Mouse (Mus musculus): ENCODE data around the gene Oxld1. TPM values are rescaled to one million over a fixed set of nuclear protein-coding genes. Genes with fewer than 3 reads are reported as not detected.
A peak's percentile ranks its signal among the peaks of the same experiment; 100 is the strongest.
"Not testable (repeated sequence)": the region's sequence is repeated elsewhere in the genome, so short reads cannot be mapped to it uniquely, and the experiment has no call there.

The Oxld1 gene
- total and polyA plus RNA-seq, 3 experiments, result 10.4 to 31.4 (median 20.3) TPM

DNA sequence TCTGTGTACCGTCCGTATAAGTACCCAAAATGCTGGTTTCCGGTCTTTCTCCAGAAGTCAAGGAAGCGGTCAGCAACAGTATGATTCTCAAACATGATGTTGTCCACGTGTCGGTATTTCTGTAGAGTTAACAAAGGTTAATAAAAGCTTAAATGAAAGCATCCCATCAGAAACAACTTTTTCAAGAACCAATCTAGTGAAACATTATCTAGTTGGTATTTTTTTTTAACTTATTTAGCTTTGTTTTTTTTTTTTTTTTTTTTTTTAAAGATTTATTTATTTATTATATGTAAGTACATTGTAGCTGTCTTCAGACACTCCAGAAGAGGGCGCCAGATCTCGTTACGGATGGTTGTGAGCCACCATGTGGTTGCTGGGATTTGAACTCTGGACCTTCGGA, 44.2 kb downstream of the Oxld1 start:
- H3K27me3 ChIP-seq (replicated peaks); H3K9ac ChIP-seq (ENCODE audit: insufficient read depth, low read depth); H3K27ac ChIP-seq (ENCODE audit: insufficient read depth, low read depth); in situ Hi-C loops (cut with MboI; ENCODE audit: low pct_ligation_motif_present, low pct_unique_long_range_greater_than_20kb, low sequenced_read_pairs); H3K79me2 ChIP-seq (replicated peaks; ENCODE audit: control insufficient read depth, extremely low read depth, insufficient read depth, poor library complexity, severe bottlenecking); H3K9me3 ChIP-seq (replicated peaks; ENCODE audit: low read length); H3K4me1 ChIP-seq (ENCODE audit: control insufficient read depth in 1 of 2, insufficient read depth in 2 of 2); dilution Hi-C loops (cut with MboI; ENCODE audit: extremely low pct_ligation_motif_present, extremely low pct_unique_long_range_greater_than_20kb, low sequenced_read_pairs); H3K4me3 ChIP-seq (replicated peaks in 1 of 3; ENCODE audit: low read depth in 2 of 3, low read length in 2 of 3, poor library complexity in 1 of 3); DNase-seq (ENCODE audit: extremely low read depth); H3K4me2 ChIP-seq (ENCODE audit: insufficient read depth, low read depth, poor library complexity, severe bottlenecking): not testable (repeated sequence)
- TF ChIP-seq CTCF (conservative IDR thresholded peaks at IDR 0.05 in 1 of 2, IDR thresholded peaks at IDR 0.05 in 1 of 2; ENCODE audit: low read depth in 2 of 2, low read length in 2 of 2), result peak; percentile 4 to 16; a peak in 1 of 4 replicates
- TF ChIP-seq ZNF384 (IDR thresholded peaks at IDR 0.05; ENCODE audit: low read depth, low read length), result peak; percentile 62; the same call in 1 of the 2 replicates
- peaks cover 78 to 95% of the 10 kb centered on the region in 2 experiments for H3K36me3 ChIP-seq (replicated peaks in 1 of 2; ENCODE audit: control insufficient read depth in 1 of 2, insufficient read depth in 1 of 2, low read length in 1 of 2)

Other genes starting within 250 kb of the Oxld1 start
Only the 20 nearest of the 26 such genes appear.
- 1,832 and 2,176 TPM in 2 replicates for gene Actg1, start 109.5 kb downstream of the Oxld1 start, total RNA-seq (2012; rRNA removed)
- 2,424 and 2,484 TPM in 2 replicates for gene Actg1, start 109.5 kb downstream of the Oxld1 start, total RNA-seq (2014; rRNA removed)
- 3,554 and 4,362 TPM in 2 replicates for gene Actg1, start 109.5 kb downstream of the Oxld1 start, polyA plus RNA-seq (2012; ENCODE audit: insufficient read length, low read depth)
- 0.25 TPM in 1 of 2 replicates, not detected in the other for gene Fscn2, start 96.5 kb downstream of the Oxld1 start, total RNA-seq (2012; rRNA removed)
- gene Fscn2, start 96.5 kb downstream of the Oxld1 start, total RNA-seq (2014; rRNA removed), result not detected in 2 replicates
- not detected in 2 replicates for gene Fscn2, start 96.5 kb downstream of the Oxld1 start, polyA plus RNA-seq (2012; ENCODE audit: insufficient read length, low read depth)
- gene Faap100, start 79.3 kb downstream of the Oxld1 start, total RNA-seq (2012; rRNA removed), result 17.7 and 19.6 TPM in 2 replicates
- 6.6 and 7.7 TPM in 2 replicates for gene Faap100, start 79.3 kb downstream of the Oxld1 start, total RNA-seq (2014; rRNA removed)
- 13.1 and 14.3 TPM in 2 replicates for gene Faap100, start 79.3 kb downstream of the Oxld1 start, polyA plus RNA-seq (2012; ENCODE audit: insufficient read length, low read depth)
- 50.4 and 67.4 TPM in 2 replicates for gene Nploc4, start 20.4 kb downstream of the Oxld1 start, total RNA-seq (2012; rRNA removed)
- 38.3 and 40.6 TPM in 2 replicates for gene Nploc4, start 20.4 kb downstream of the Oxld1 start, total RNA-seq (2014; rRNA removed)
- 97.8 and 115 TPM in 2 replicates for gene Nploc4, start 20.4 kb downstream of the Oxld1 start, polyA plus RNA-seq (2012; ENCODE audit: insufficient read length, low read depth)
- gene Tspan10, start 15.4 kb downstream of the Oxld1 start, total RNA-seq (2012; rRNA removed), result 0.08 TPM in 1 of 2 replicates, not detected in the other
- gene Tspan10, start 15.4 kb downstream of the Oxld1 start, total RNA-seq (2014; rRNA removed), result 0.30 TPM in 1 of 2 replicates, not detected in the other
- 0.25 and 0.31 TPM in 2 replicates for gene Tspan10, start 15.4 kb downstream of the Oxld1 start, polyA plus RNA-seq (2012; ENCODE audit: insufficient read length, low read depth)
- gene Pde6g, start 4.6 kb downstream of the Oxld1 start, total RNA-seq (2012; rRNA removed), result 0.34 TPM in 2 replicates
- gene Pde6g, start 4.6 kb downstream of the Oxld1 start, total RNA-seq (2014; rRNA removed), result 0.41 TPM in 1 of 2 replicates, not detected in the other
- gene Pde6g, start 4.6 kb downstream of the Oxld1 start, polyA plus RNA-seq (2012; ENCODE audit: insufficient read length, low read depth), result 0.31 and 0.34 TPM in 2 replicates
- gene Ccdc137, start within 50 bp of the Oxld1 start, total RNA-seq (2012; rRNA removed), result 30.1 and 43.9 TPM in 2 replicates
- 54.6 and 61.1 TPM in 2 replicates for gene Ccdc137, start within 50 bp of the Oxld1 start, total RNA-seq (2014; rRNA removed)
- gene Ccdc137, start within 50 bp of the Oxld1 start, polyA plus RNA-seq (2012; ENCODE audit: insufficient read length, low read depth), result 70.4 and 104 TPM in 2 replicates
- gene Arl16, start 9.5 kb upstream of the Oxld1 start, total RNA-seq (2012; rRNA removed), result 24.8 and 26.1 TPM in 2 replicates
- gene Arl16, start 9.5 kb upstream of the Oxld1 start, total RNA-seq (2014; rRNA removed), result 34.6 and 42.6 TPM in 2 replicates
- 19.8 and 22.8 TPM in 2 replicates for gene Arl16, start 9.5 kb upstream of the Oxld1 start, polyA plus RNA-seq (2012; ENCODE audit: insufficient read length, low read depth)
- gene Mrpl12, start 26.5 kb upstream of the Oxld1 start, total RNA-seq (2012; rRNA removed), result 267 and 336 TPM in 2 replicates
- gene Mrpl12, start 26.5 kb upstream of the Oxld1 start, total RNA-seq (2014; rRNA removed), result 47.5 and 60.3 TPM in 2 replicates
- gene Mrpl12, start 26.5 kb upstream of the Oxld1 start, polyA plus RNA-seq (2012; ENCODE audit: insufficient read length, low read depth), result 341 and 363 TPM in 2 replicates
- 32.9 and 48.5 TPM in 2 replicates for gene Slc25a10, start 33.8 kb upstream of the Oxld1 start, total RNA-seq (2012; rRNA removed)
- 29.5 and 34.6 TPM in 2 replicates for gene Slc25a10, start 33.8 kb upstream of the Oxld1 start, total RNA-seq (2014; rRNA removed)
- 43.4 and 45.9 TPM in 2 replicates for gene Slc25a10, start 33.8 kb upstream of the Oxld1 start, polyA plus RNA-seq (2012; ENCODE audit: insufficient read length, low read depth)
- gene Gcgr, start 72.6 kb upstream of the Oxld1 start, total RNA-seq (2012; rRNA removed), result 0.13 TPM in 1 of 2 replicates, not detected in the other
- gene Gcgr, start 72.6 kb upstream of the Oxld1 start, total RNA-seq (2014; rRNA removed), result 0.09 and 0.16 TPM in 2 replicates
- 0.20 TPM in 1 of 2 replicates, not detected in the other for gene Gcgr, start 72.6 kb upstream of the Oxld1 start, polyA plus RNA-seq (2012; ENCODE audit: insufficient read length, low read depth)
- 25.8 and 39.6 TPM in 2 replicates for gene Mcrip1, start 91.7 kb upstream of the Oxld1 start, total RNA-seq (2012; rRNA removed)
- gene Mcrip1, start 91.7 kb upstream of the Oxld1 start, total RNA-seq (2014; rRNA removed), result 37.6 and 46.2 TPM in 2 replicates
- 60.2 and 66.5 TPM in 2 replicates for gene Mcrip1, start 91.7 kb upstream of the Oxld1 start, polyA plus RNA-seq (2012; ENCODE audit: insufficient read length, low read depth)
- gene Ppp1r27, start 93.1 kb upstream of the Oxld1 start, total RNA-seq (2012; rRNA removed), result not detected in 2 replicates
- not detected in 2 replicates for gene Ppp1r27, start 93.1 kb upstream of the Oxld1 start, total RNA-seq (2014; rRNA removed)
- gene Ppp1r27, start 93.1 kb upstream of the Oxld1 start, polyA plus RNA-seq (2012; ENCODE audit: insufficient read length, low read depth), result not detected in 2 replicates
- gene P4hb, start 115.2 kb upstream of the Oxld1 start, total RNA-seq (2012; rRNA removed), result 531 and 594 TPM in 2 replicates
- 453 and 486 TPM in 2 replicates for gene P4hb, start 115.2 kb upstream of the Oxld1 start, total RNA-seq (2014; rRNA removed)
- gene P4hb, start 115.2 kb upstream of the Oxld1 start, polyA plus RNA-seq (2012; ENCODE audit: insufficient read length, low read depth), result 644 and 662 TPM in 2 replicates
- 417 and 467 TPM in 2 replicates for gene Arhgdia, start 123.6 kb upstream of the Oxld1 start, total RNA-seq (2012; rRNA removed)
- 126 and 172 TPM in 2 replicates for gene Arhgdia, start 123.6 kb upstream of the Oxld1 start, total RNA-seq (2014; rRNA removed)
- 957 and 958 TPM in 2 replicates for gene Arhgdia, start 123.6 kb upstream of the Oxld1 start, polyA plus RNA-seq (2012; ENCODE audit: insufficient read length, low read depth)
- gene Alyref, start 140.3 kb upstream of the Oxld1 start, total RNA-seq (2012; rRNA removed), result 582 and 793 TPM in 2 replicates
- gene Alyref, start 140.3 kb upstream of the Oxld1 start, total RNA-seq (2014; rRNA removed), result 358 and 361 TPM in 2 replicates
- 444 and 451 TPM in 2 replicates for gene Alyref, start 140.3 kb upstream of the Oxld1 start, polyA plus RNA-seq (2012; ENCODE audit: insufficient read length, low read depth)
- gene Anapc11, start 140.4 kb upstream of the Oxld1 start, total RNA-seq (2012; rRNA removed), result 108 and 114 TPM in 2 replicates
- gene Anapc11, start 140.4 kb upstream of the Oxld1 start, total RNA-seq (2014; rRNA removed), result 51.7 and 57.0 TPM in 2 replicates
- 142 and 145 TPM in 2 replicates for gene Anapc11, start 140.4 kb upstream of the Oxld1 start, polyA plus RNA-seq (2012; ENCODE audit: insufficient read length, low read depth)
- gene Npb, start 150.4 kb upstream of the Oxld1 start, total RNA-seq (2012; rRNA removed), result 0.55 TPM in 1 of 2 replicates, not detected in the other
- gene Npb, start 150.4 kb upstream of the Oxld1 start, total RNA-seq (2014; rRNA removed), result not detected in 2 replicates
- gene Npb, start 150.4 kb upstream of the Oxld1 start, polyA plus RNA-seq (2012; ENCODE audit: insufficient read length, low read depth), result 1.0 and 1.3 TPM in 2 replicates
- gene Pcyt2, start 159.9 kb upstream of the Oxld1 start, total RNA-seq (2012; rRNA removed), result 166 and 175 TPM in 2 replicates
- 149 and 154 TPM in 2 replicates for gene Pcyt2, start 159.9 kb upstream of the Oxld1 start, total RNA-seq (2014; rRNA removed)
- gene Pcyt2, start 159.9 kb upstream of the Oxld1 start, polyA plus RNA-seq (2012; ENCODE audit: insufficient read length, low read depth), result 155 and 158 TPM in 2 replicates
- 75.2 and 87.1 TPM in 2 replicates for gene Sirt7, start 167.2 kb upstream of the Oxld1 start, total RNA-seq (2012; rRNA removed)
- gene Sirt7, start 167.2 kb upstream of the Oxld1 start, total RNA-seq (2014; rRNA removed), result 71.7 and 74.4 TPM in 2 replicates
- 84.4 and 91.3 TPM in 2 replicates for gene Sirt7, start 167.2 kb upstream of the Oxld1 start, polyA plus RNA-seq (2012; ENCODE audit: insufficient read length, low read depth)

All from CH12.LX (cell line).